In the genomic region with DNA sequence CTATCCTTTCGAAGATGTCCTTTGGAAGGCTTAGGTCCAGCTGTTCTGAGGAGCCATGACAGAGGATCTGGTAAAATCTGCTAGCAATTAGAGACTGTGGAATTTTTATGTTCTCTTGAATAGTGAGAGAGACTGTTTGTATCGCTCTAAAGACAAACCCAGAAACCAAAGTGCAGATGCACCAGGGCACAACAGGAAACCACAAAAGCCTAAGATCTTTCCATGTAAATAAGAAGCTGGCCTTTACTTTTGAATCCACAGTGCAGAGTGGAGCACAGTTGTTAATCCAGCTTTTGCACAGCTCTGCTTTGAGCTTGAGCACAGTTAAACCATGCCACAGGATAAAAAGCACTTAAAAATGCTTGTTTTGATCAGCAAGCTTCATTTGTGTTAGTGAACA, we compare ENCODE assay signal across 30 mouse cellular contexts.
DNase-seq lines count a peak whose midpoint lies in the region; ATAC-seq lines count a peak whose summit lies in the region.
"Had no signal": no experiment of that assay in that cellular context is flagged by ENCODE, and none has a peak within 500 bp of the region (broad histone marks: within the 10 kb centered on the region; RNA-seq: fewer than 3 reads in every experiment).

No protein-coding gene starts in this region.

- no peak overlapping the region for H3K9ac ChIP-seq in kidney, embryonic 15.5 days
- H3K9ac ChIP-seq in embryonic facial prominence, embryonic 14.5 days (ENCODE audit: low read depth, low read length): no peak overlapping the region
- H3K9ac ChIP-seq: heart, embryonic 13.5 days; hindbrain, embryonic 14.5 days; limb, embryonic 15.5 days; liver, embryonic 13.5 days; midbrain, embryonic 15.5 days had no signal

- no peaks in the 10 kb centered on the region for H3K9me3 ChIP-seq in kidney, embryonic 15.5 days (replicated peaks)
- H3K9me3 ChIP-seq in embryonic facial prominence, embryonic 14.5 days (ENCODE audit: control insufficient read depth, low read length): no peaks in the 10 kb centered on the region
- no peaks in the 10 kb centered on the region for H3K9me3 ChIP-seq in heart, embryonic 10.5 days
- H3K9me3 ChIP-seq: heart, embryonic 13.5 days; limb, embryonic 15.5 days; liver, embryonic 13.5 days; midbrain, embryonic 10.5 days; midbrain, embryonic 15.5 days had no signal

- H3K79me2 ChIP-seq in macrophage (ENCODE audit: inconsistent target): no peaks in the 10 kb centered on the region

- H3K36me3 ChIP-seq in kidney, embryonic 15.5 days: no peaks in the 10 kb centered on the region
- H3K36me3 ChIP-seq in embryonic facial prominence, embryonic 14.5 days (ENCODE audit: control insufficient read depth, insufficient read depth, low read length): no peaks in the 10 kb centered on the region
- H3K36me3 ChIP-seq in macrophage (ENCODE audit: inconsistent target): no peaks in the 10 kb centered on the region
- no peaks in the 10 kb centered on the region for H3K36me3 ChIP-seq in heart, embryonic 10.5 days
- H3K36me3 ChIP-seq: heart, embryonic 13.5 days; limb, embryonic 15.5 days; liver, embryonic 13.5 days; midbrain, embryonic 10.5 days; midbrain, embryonic 15.5 days had no signal

- H3K27me3 ChIP-seq in kidney, embryonic 15.5 days: no peaks in the 10 kb centered on the region
- H3K27me3 ChIP-seq in embryonic facial prominence, embryonic 14.5 days (replicated peaks; ENCODE audit: control insufficient read depth, insufficient read depth, low read length): no peaks in the 10 kb centered on the region
- H3K27me3 ChIP-seq in heart, embryonic 10.5 days (ENCODE audit: insufficient read depth, poor library complexity, severe bottlenecking): no peaks in the 10 kb centered on the region
- H3K27me3 ChIP-seq: heart, embryonic 13.5 days; limb, embryonic 15.5 days; liver, embryonic 13.5 days; midbrain, embryonic 15.5 days had no signal

- DNase-seq in kidney, postnatal 14 days: peak; percentile 17
- DNase-seq in embryonic facial prominence, embryonic 14.5 days (ENCODE audit: low spot score): peak; percentile 62
- DNase-seq in heart, embryonic 10.5 days (ENCODE audit: low spot score): no peak
- no peak for DNase-seq in cerebellum, adult 18-20 months
- DNase-seq in ovary, postnatal 10 days (ENCODE audit: low spot score): no peak
- DNase-seq: adrenal gland, postnatal 25 days; cerebellum, adult 11-12 months; cerebellum, postnatal 10 days; gastrocnemius, postnatal 14 days; heart, adult 11 months; heart, postnatal 10 days; kidney, adult 11 months; kidney, postnatal 36 days; liver, embryonic 13.5 days; lung, adult 2 months; lung, postnatal 10 days; right cerebral cortex, adult 18-20 months; thymus, postnatal 14 days had no signal

- H3K4me2 ChIP-seq in kidney, embryonic 15.5 days: no peak overlapping the region
- H3K4me2 ChIP-seq in embryonic facial prominence, embryonic 14.5 days (ENCODE audit: low read depth, low read length): no peak overlapping the region
- H3K4me2 ChIP-seq: heart, embryonic 13.5 days; hindbrain, embryonic 14.5 days; limb, embryonic 15.5 days; liver, embryonic 13.5 days; midbrain, embryonic 15.5 days had no signal

- no peak overlapping the region for H3K27ac ChIP-seq in kidney, embryonic 15.5 days
- H3K27ac ChIP-seq in embryonic facial prominence, embryonic 14.5 days (replicated peaks; ENCODE audit: low read depth, low read length): no peak overlapping the region
- 0 out of 2 replicates have a peak overlapping the region, but pooled peaks have one; percentile 10 for H3K27ac ChIP-seq in macrophage
- no peak overlapping the region for H3K27ac ChIP-seq in heart, embryonic 10.5 days
- H3K27ac ChIP-seq: heart, embryonic 13.5 days; hindbrain, embryonic 14.5 days; layer of hippocampus, adult 2 months; left cerebral cortex, adult 2 months; limb, embryonic 15.5 days; liver, embryonic 13.5 days; midbrain, embryonic 10.5 days; midbrain, embryonic 15.5 days had no signal

- 79% methylated on average over 2 of the region's 2 CpGs for WGBS in kidney, embryonic 15.5 days
- 34% methylated on average over 2 of the region's 2 CpGs for WGBS in embryonic facial prominence, embryonic 14.5 days
- WGBS in macrophage (ENCODE audit: missing documents): 50% methylated on average over 2 of the region's 2 CpGs
- 82% methylated on average over 2 of the region's 2 CpGs for WGBS in heart, embryonic 10.5 days

- no peak overlapping the region for H3K4me3 ChIP-seq in kidney, embryonic 15.5 days (replicated peaks)
- H3K4me3 ChIP-seq in embryonic facial prominence, embryonic 14.5 days (ENCODE audit: low read depth, low read length): no peak overlapping the region
- no peak overlapping the region for H3K4me3 ChIP-seq in macrophage (ENCODE audit: inconsistent target)
- H3K4me3 ChIP-seq in heart, embryonic 10.5 days: no peak overlapping the region
- H3K4me3 ChIP-seq: heart, embryonic 13.5 days; layer of hippocampus, adult 2 months; left cerebral cortex, adult 2 months; limb, embryonic 15.5 days; liver, embryonic 13.5 days; midbrain, embryonic 10.5 days; midbrain, embryonic 15.5 days had no signal

- ATAC-seq in kidney, embryonic 15.5 days (replicated peaks; ENCODE audit: low FRiP score): no peak
- no peak; the same call in 1 of the 2 replicates for ATAC-seq in embryonic facial prominence, embryonic 14.5 days (ENCODE audit: low read depth)
- ATAC-seq: CD4-positive, CD25-positive, alpha-beta regulatory T cell, adult 4 months; forebrain, embryonic 16.5 days; inflammation-experienced regulatory T-cells, adult 6 months; midbrain, embryonic 15.5 days had no signal

- no peaks in the 10 kb centered on the region for H3K4me1 ChIP-seq in kidney, embryonic 15.5 days
- peaks cover 11% of the 10 kb centered on the region for H3K4me1 ChIP-seq in embryonic facial prominence, embryonic 14.5 days (ENCODE audit: control insufficient read depth, insufficient read depth, low read length)
- H3K4me1 ChIP-seq in heart, embryonic 10.5 days: peaks cover 10% of the 10 kb centered on the region
- H3K4me1 ChIP-seq: liver, embryonic 13.5 days; midbrain, embryonic 15.5 days had no signal

Comparison
In these comparisons a context has a peak if more than half of its experiments do, and no peak if none do; other contexts are left out.
1. DNase-seq: peak in kidney, postnatal 14 days (single experiment) and embryonic facial prominence, embryonic 14.5 days (single experiment); none in heart, embryonic 10.5 days (single experiment), cerebellum, adult 18-20 months (0 of 2) and ovary, postnatal 10 days (single experiment).